Mouse (Mus musculus) cerebellum, adult 11 months (tissue): ENCODE data around the gene Ccnl1.

Experiments used
- DNase-seq: peaks from one replicate; pipeline ENCODE4 v3.0.0; 2022

The Ccnl1 gene

DNA sequence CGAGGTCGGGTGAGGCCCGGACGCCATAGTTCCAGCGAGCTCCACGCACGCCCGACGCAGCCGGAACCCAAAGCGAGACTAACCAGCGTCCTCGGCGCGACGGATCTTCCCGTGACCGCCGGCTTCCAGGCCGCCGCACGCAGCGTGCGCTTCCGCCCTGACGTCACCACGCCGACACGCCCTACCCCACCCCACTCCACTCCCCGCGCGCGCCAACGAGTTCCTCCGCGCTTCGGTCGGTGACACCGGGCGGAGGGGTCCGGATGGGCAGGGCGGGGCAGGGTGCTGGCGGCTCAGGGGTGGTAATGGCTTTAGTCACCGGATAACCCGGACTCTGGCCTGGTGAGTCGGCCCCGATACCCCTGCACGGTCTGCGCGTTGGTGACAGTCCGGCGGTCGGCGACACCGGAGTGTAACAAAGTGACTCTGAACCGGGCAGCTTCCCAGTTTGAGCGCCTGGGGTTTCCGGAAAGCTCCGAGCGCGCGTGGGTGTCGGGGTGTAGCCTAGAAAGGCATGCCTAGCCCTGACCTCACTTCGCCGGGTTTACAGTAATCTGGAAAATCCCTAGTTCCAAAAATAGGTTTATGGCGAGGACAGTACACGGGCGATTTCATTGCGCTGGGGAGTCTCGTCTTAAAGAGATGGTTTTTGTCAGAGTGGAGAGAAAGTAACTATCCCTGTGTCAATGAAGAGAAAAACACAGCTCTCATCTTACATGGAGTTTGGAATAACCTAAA is at the start of gene Ccnl1:
TSS of gene Ccnl1 (minus strand) at position 148 of the 738 bp plus-strand sequence.
- DNase-seq, result peak; percentile 96

DNA sequence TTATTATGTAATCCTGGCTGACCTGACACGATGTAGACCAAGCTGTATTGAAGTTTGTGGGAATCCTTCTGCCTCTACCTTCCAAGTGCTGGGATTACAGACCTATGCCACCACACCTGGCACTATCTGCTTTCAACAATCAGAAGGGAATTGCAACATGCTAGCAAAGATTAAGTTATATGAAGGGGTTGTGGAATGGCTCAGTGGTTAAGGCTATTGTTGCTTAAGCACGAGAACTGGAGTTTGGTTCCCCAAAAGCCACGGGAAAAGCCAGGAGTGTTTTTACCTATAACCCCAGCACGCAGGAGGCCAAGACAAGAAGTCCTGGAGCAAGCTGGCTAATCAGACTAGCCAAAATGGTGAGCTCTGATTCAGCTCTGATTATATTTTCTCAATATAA is 46.9 kb upstream of the Ccnl1 start:
- no peak for DNase-seq

DNA sequence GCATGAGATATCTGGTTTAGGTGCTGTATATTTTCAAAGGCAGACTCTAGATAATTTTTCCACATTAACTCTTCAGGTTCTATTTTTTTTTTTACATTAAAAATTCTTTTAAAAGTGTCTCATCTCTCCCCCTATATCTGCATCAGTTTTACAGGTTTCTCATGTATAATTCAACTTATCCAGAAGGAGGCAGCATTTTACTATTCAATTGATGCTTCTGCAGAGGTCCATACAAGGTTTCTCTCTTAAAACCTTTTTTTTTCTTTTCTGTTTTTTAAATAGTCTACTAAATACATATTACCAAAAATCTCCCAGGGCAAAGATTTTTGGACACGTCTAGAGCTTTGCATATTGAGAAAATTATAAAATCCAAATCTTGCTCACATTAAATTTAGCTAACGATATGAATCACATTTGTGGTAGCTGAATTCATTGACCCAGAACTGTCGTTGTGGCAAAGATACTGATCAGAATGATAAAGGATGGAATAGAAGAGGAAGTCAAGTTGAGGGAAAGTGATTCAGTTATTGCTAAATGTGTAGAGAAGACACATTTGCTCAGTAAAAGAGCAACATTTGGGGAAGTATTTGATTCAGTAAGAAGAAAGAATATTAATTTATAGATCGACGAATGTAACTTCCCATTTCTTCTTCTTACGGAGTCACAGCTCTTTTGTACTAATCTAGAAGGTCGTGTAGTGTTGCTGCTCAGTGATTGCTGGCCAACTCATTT is 46.3 kb upstream of the Ccnl1 start:
- DNase-seq, result no peak

DNA sequence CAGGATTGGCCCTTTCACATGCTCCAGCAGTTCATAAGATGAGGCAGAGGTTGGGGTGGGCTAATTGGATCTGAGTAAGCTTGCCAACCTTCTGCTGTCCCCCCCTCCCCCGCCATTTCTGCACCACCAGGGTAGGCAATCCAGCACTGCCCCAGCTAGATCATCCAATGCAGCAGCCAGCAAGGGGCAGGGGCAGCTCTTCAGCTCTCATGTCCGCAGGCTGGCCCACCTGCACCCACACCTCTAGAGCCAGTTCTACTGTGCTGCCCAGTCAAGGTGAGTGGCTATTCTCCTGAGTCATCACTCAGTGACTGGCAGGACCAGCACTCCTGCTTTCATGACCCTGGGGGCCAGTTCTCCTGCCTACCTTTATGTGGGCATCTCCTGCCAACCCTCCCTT is 42.4 kb upstream of the Ccnl1 start:
- no peak for DNase-seq

DNA sequence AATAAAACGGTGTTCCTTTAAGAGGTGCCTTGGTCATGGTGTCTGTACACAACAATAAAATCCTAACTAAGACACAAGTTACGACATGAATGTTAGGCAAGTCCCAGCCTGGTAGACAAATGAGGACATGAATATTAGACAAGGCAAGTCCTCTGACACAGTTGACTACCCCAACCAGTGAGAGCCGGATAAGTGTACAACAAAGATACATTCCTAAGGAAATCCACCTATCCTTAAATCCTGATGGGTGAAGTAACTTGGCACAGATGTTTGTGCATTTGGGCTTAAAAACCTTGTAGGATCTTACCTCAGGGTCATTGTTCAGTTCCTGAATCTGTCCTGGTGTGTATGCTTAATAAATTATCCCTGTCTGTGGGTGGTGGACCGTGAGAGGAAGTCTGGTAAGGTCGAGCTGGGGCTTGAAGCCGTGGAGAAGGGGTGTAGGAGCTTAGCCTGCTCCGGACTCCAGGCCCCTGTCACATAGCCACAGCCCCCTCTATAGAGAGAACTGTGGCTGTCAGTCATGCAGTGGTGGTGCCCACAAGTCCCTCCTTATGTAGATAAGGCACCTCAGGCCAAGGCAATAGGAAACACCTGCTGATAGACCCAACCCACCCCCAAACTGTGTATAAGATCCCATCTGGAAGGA is 39.4 kb upstream of the Ccnl1 start:
- no peak for DNase-seq

DNA sequence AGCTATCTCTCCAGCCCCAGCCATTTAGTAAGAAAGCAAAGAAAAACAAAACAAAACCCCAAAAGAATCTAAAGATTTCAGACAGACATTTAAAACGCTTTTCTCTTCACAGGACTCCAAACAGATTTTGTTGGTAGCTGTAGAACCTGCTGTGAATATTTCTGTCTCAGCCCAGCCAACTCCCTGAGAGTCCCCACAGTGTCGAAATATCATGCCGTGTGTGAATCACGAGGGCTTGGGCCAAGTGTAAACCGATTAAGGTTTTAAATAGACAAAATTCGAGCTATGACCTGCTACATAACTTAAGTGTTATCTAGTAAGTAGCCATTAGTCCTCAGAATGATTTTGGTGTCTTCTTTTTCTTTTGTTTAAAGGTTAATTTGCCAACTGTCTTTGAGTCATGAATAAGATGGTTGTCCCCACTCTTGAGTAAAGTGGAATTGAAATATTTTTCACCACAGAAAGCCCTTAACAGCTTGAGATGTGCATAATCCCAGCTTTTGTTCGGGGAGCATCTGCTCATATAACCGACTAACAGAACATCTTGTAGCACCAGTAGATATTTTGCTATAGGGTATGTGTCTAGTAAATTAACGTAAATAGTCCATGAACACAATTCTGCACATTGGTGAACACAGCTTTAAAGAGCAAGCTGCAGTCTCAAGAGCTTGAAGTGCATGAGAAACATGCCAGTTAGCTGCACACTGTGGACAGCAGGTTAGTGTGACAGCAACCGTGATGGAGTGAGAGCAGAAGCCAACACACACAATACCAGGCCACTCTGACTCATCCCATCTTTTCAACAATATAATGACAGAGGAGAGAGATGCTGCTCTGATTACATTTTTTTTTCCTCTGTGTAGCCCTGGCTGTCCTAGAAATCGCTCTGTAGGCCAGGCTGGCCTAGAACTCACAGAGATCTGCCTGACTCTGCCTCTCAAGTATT is 34.6 kb upstream of the Ccnl1 start:
- no peak for DNase-seq

DNA sequence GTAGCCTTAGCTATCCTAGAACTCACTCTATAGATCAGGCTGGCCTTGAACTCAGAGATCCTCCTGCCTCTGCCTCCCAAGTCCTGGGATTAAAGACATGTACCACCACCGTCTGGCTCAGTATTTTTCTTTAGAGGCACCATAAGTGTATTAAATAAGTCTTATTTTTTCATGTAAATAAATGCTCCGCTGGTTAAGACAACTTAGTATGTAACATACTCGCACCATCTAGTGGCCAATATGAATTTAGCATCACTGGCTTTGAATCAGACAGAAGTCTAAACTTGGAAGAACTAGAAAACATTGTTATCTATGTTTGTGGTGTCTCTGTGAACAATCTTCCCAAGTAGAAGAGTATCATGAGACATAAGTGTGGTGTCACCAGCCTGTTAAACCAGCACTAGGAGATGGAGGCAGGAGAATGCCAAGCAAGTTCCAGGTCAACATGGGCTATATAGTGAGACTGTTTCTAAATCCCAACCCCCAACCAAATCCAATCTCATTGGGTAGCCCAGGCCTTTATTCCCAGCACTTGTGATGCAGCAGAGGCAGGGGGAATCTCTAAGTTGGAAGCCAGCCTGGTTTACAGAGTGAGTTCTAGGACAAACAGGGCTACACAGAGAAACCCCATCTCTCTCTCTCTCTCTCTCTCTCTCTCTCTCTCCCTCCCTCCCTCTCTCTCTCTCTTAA is 33.1 kb upstream of the Ccnl1 start:
- DNase-seq, result no peak

DNA sequence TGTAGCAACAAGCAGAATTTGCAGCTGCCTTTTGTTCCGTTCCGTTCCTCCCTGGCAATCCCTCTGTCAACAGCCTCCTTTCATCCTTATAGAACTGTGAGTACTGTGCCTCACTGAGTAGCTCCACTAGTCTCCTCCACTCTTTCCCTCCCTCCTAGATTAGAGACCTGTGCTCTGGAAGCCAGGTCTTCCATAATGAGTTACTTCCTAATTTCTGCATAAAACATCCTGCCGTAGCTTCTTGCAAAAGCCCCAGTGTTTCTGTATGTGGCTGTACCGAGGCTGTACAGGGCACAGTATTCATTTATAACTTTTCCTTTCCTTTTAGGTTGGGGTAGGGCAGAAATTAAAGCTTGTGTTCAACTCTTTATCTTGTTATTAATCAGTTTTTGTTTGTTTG is 32.5 kb upstream of the Ccnl1 start:
- DNase-seq, result no peak

DNA sequence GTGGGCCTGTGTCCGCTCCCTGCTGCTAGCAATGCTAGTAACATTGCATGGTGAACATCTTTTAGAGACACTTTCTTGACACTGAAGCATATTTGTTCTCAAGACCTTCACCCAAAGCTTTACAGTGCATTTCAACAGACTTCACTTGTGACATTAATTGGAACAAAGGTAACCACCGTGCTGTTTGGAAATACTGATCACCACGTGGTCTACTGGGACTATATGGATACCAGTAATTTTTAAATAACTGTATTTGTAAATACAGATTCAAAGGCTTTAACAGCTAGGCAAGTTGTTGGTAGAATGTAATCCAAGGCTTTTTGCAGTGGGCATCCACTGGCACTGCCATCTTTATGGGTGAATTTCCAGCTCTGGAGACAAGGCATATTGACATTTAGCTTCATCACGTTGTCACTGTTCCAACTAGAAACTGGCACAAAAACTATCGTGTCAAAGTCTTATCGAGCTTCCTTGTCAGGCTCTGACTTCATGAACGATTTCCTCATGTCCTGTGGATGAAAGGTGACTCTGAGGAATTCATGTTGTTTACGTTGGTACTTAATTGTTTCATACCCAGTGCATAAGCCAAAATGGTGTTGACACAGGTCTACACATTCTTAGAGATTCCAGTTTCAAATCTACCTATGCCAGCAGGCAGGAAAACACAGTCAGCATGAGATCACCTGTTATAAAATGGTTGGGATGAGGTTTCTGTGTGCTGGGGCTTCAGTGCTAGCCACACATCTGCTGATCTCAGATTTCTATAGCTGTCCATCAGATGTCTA is 30.9 kb upstream of the Ccnl1 start:
- no peak for DNase-seq

DNA sequence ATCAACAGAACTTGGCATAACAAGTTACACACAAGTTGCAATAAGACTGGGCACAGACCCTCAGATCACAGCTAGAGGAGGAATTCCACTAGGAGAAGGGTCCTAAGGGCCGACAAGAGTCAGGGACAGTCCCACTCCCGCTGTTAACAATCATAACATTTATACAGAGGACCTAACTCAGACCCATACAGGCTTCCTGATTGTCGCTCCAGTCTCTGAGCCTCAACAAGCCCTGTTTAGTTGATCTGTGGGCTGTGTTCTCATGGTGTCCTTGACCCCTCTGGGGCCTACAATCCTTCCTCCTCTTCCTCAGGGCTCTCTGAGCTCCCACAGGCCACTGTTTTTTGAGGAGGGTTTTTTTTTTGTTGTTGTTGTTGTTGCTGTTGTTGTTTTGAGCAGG is 18.2 kb upstream of the Ccnl1 start:
- DNase-seq, result no peak

DNA sequence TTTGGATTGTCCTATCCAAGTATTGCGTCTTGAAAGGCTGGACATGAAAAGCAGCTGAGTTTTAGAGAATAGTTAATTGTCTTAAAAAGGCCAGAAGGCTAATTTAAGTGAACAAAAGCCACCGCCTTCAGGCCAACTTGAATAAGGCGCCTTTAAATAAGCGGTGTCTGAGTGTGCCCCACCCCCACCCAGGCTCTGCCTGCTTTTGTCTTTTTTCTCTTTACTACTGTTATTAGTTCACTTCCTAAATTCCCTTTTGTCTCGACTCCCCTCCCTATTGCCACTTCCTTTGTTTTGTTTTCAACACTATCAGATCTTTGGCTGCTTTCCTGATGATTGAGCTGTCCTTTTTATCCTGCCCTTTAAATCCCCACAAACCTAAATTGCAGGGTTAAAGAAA is 17.3 kb upstream of the Ccnl1 start:
- DNase-seq, result peak; percentile 35

DNA sequence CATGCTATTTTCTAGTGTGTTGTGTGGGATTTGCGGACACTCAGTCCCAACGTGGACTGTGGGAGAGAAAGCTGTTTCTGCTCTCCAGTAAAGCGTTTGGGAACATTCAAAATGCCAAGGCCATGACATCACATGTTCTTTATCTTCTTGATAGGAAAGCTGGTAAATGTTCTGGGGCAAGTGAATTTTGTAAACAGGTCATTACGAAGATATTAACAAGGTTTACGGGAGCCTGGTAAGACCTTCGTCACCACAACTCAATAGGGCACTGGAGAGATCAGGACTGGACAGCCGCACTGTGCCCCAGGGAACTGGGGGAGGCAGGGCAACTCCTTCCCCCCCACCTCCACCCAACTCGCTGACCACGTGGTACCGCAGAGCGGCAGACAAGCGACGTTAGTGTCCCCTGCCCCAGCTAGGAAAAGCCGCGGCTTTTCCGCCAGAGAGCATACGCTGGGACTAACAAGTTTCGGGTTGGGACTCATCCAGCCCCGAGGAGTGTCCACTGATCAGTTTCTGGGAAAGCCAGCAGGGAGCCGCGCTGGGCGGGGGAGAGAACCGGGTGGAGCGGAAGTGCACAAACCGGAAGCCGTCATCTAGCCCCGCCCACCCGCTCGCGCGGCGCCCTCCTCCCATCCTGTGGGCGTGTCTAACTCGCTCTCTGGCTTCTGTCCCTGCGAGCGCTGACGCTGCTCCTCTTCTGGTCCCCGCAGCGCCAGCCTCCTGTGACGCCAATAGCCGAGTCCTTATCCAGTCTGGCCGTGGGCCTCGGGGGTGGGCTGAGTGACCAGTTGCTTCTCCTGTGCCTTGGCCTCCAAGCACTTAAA is 16.4 kb upstream of the Ccnl1 start:
- DNase-seq, result peak; percentile 99

DNA sequence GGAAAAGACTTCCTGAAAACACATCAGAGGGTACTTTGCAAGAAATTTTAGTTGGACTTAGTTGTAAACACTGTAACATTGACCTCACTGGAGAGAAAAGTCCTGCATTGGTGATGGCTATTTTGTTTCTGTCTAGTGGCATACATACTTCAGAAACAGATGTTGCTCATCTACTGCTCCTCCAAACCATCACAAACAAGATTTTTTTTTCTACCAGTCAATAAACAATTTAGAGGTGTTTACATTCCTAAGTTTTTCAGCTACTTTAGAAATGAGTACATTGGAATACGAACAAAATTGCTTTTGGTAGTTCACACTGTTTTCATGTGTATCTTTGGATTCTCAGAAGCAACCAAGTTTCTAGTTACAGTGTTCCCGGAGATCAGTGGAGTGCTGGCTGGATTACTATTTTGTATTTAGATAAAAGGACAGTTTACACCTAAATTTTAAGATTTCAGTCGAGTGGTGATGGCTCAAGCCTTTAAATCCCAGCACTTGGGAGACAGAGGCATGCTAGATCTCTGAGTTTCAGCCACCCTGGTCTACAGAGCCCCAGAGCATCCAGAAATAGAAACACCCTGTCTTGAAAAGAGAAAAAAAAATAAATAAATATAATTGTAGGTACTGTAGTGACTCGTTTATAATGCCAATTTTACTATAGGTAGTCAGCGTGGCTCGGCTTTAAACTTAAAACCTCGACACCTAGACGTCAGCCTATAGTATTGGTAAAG is 15.6 kb upstream of the Ccnl1 start:
- no peak for DNase-seq

DNA sequence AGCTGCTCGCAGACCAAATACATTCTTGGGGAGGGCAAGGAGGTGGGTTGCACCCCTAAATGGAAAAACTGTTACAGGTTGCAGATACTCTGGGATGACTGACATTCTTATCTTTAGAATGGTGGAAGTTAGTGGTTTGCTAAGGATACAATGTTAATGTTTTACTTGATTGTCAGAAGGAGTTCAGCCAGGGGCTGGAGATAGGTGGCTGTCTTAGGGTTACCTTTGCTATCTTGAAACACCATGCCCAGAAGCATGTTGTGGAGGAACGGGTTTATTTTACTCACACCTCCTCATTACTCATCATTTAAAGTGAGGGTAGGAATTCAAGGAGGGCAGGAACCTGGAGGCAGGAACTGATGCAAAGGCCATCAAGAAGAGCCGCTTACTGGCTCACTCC is 11.1 kb upstream of the Ccnl1 start:
- no peak for DNase-seq

DNA sequence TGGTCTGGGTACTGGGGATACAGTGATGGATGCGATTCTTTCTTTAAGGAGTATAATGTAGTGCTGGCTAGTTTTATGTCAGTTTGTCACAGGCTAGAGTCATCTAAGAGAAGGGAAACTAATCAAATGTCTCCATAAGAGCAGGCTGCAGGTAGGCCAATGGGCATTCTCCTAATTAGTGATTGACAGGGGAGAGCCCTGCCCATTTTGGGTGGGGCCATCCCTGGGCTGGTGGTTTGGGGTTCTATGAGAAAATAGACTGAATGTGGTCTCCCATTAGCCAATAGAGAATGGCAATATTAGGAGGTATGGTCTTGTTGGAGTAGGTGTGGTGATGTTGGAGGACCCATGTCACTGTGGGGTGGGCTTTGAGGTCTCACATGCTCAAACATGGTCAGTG is 8.3 kb upstream of the Ccnl1 start:
- DNase-seq, result no peak

DNA sequence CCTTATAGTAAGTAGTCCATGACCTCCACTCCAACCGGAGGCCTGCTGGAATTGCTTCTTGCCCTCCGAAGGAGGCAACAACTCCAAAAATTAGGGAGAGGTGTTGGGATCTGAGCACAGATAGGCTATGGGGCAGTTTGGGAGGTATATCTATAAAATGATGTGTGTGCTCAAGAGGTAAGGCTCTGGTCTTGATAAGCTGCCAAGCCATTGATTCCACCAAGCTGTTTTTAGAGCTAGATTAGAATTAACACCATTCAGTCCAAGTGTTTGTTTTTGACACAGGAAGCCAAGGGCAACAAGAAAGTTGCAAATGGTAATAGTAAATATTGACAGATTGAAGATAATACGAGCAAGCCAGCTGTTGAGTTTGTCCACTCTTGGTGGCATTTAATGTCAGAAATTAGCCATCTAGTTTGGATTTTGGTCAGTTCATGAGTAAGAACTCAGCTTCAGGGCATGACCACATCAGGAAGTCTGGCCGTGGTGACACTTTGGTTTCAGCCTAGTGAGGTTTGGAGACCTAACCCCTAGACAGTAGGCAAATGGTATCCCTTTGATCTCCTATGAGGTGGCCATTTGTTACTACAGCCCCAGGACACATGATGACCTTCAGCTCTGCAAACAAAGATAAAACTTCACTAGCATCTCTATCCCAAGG is 4.4 kb upstream of the Ccnl1 start:
- no peak for DNase-seq

DNA sequence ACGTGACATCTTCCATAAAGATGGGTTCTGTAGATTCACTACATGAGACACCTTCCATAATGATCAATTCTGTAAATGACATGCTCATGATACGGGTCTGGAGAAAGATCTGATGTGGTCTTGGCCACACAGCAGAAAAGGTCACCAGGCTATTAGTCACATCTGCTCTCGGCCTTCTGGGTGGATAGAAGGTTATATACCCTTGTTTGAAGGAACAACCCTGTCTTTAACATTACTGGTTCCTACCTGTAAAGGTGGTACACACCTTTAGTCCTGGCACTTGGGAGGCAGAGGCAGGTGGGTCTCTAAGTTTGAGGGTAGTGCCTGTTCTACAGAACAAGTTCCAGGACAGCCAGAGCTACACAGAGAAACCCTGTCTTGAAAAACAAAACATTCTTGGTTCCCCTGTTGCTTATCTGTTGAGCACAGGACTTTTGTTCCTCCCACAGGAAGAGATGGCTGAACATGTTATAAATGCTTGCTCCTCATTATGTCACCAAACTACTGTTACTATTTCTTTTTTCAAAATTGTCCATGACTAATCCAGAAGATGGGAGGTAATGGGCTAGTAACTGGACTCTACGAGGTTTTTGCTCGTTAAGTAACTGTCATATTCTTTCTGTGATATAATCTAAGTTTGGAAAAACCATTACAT is 2.4 kb upstream of the Ccnl1 start:
- DNase-seq, result no peak

DNA sequence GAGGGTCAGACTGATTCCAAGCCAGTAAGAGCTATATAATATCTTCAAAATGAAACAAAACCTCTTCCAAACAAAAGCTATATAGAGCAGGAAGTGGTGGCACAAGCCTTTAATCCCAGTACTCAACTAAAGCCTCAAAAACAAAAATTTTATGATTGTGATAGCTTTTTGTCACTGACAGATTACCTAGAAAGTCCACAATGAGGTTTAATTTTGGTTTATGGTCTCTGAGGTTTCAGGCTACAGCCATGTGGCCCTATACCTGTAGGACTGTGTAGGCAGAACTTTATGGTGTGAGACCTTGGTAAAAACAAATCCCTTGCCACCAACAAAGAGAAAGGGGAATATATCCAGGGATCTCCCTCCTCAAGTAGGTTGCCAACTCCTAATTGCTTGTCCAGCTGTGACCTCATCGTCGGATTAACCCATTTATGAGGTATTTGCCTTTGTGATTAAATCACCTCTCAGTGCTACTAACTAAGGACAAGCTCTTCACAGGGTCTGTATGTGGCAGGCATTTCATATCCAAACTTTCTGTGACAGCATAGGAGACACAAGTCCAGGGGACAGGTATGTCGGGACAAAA is 1.5 kb upstream of the Ccnl1 start:
- DNase-seq, result no peak

DNA sequence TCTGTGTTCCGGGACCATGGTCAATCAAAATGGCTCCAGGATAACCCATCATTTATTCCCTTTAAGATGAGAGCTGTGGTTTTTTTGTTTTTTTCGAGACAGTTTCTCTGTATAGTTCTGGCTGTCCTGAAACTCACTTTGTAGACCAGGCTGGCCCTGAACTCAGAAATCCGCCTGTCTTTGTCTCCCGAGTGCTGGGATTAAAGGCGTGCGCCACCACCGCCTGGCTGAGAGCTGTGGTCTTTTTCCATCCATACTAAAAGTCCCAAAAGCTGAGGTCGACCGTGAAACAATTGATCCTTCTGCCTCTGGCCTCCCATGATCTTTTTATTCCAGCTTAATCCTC is 764 bp upstream of the Ccnl1 start:
- no peak for DNase-seq
